Mouse (Mus musculus): ENCODE results near the gene Mfap4.

Gene Mfap4

DNA sequence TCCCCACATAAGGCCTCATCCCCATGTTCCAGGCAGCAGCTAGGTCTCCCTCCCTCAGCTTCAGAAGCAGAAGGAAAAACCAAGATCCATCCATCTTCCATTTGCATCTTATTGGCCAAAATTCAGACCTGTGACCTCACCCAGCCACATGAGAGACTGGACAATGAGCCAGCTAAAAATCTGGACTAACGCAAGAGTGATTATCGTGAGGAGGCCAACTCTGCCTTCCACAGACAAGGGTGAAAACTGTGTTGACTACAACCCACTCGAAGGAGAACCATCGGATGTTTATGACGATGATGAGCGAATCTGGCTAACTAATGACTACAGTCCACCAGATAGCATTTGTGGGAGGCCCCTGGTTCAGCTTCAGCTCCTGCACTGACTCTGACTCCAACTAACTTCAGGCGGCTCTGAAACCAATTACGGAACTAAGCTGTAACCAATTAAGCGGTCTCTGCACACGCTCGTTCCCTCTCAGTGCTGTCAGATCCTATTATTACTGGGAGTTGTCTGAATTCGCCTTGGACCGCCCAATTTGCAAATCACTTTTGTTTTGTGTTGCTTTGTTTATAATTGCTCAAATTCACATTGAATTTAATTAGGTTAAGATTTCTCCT, 1.9 kb upstream of the Mfap4 start:
- DNase-seq (ENCODE audit: low spot score), result no peak

- no peak for DNase-seq (ENCODE audit: low spot score)
Observed at GRCm38 (mm10) chr11:61484256-61484612, 997 bp upstream of the Mfap4 start.

DNA sequence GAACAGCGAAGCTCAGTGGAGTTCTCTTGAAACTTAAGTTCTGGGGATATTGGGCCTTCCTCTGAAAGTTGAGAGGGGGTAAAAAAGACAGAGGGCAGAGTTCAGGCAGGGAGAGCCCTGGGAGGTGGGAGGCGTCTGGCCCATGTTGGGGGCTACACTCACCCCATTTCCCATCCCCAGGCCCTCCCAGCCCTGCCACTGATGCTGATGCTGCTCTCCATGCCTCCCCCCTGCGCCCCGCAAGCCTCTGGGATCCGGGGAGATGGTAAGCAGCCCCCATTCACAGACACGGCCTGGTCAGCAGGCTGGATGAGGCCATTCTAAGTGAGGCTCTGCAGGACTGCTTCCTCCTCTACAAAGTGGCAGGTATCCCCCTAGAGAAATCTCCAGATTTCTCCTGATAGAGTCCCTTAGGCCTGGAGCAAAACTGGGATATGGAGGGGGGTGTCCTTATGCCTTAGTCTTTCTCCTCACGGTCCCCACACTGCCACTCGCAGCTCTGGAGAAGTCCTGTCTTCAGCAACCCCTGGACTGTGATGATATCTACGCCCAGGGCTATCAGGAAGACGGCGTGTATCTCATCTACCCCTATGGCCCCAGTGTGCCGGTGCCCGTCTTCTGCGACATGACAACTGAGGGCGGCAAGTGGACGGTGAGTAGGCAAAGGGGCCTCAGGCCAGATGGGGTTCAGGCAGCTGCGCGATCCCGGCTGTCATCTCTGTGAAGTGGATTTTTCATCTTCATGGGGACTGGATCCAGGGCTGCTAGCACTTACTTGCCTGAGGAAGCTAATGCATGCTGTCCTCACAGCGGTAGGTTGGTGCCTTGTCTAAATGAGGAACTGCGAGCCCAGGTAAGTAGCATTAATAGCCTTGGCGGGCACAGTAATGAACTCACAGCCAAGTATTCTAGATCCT, 568 bp downstream of the Mfap4 start:
- DNase-seq (ENCODE audit: low spot score), result no peak

DNA sequence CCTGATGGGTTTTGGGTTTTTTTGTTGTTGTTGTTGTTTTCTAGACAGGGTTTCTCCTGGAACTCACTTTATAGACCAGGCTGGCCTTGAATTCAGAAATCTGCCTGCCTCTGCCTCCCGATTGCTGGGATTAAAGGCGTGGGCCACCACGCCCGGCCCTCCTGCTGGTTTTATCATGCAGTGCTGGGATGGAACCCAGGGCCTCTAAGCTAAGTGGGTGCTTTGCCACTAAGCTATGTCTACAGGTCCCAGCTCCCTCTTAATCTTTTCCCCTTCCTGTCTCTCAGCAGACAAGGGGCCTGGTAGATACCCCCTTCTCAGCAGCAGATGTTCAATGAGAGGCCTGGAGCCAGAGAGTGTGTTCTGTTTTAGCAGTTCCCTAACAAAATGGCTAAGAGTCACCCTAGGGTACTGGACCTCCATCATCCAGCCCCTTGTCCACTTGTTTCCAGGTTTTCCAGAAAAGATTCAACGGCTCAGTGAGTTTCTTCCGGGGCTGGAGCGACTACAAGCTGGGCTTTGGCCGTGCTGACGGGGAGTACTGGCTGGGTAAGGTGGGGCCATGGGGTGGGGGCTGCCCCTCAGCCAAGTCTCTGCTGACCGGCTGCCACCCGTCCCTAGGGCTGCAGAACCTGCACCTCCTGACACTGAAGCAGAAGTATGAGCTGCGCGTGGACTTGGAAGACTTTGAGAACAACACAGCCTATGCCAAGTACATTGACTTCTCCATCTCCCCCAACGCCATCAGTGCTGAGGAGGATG, 1.4 kb downstream of the Mfap4 start:
- DNase-seq (ENCODE audit: low spot score), result no peak

DNA sequence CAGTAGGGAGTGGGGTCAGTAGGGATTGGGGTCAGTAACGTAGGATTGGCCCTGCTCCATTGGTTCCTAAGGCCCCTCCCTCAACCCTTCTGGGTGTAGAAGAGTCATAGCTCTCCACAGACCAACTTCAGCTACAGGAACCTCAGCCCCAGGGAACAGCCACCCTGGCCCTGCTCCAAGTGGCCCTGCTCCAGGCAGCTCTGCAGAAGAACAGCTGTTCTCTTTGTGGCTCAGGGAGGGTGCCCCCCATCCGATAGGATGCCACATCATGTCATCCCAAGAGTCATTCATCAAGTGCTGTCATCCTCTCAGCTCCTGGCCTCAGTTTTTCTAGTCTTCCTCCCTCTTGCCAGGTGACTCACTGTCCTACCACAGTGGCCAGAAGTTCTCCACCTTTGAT, 2.2 kb downstream of the Mfap4 start:
- peak; percentile 38 for DNase-seq (ENCODE audit: low spot score)

DNA sequence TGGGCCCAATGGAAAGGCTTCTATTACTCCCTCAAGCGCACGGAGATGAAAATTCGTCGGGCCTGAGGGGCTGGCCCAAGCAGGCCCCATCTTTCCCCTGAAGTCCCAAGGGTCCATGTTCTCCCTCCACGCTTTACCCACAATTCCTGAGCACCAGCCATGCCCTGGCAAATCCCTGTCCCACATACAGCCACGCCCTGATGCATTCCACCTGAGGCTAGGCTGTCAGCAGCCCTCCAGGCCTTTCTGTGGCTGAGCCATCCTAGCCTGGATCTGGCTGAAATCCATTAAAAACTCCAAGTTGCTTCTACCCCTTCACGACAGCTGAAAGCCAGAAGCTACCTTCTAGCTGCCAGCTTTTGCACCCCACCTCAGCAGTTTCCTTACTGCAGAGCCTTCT, 2.7 kb downstream of the Mfap4 start:
- no peak for DNase-seq (ENCODE audit: low spot score)

- no peak for DNase-seq (ENCODE audit: low spot score)
Observed at GRCm38 (mm10) chr11:61489085-61489484, 3.9 kb downstream of the Mfap4 start.

DNA sequence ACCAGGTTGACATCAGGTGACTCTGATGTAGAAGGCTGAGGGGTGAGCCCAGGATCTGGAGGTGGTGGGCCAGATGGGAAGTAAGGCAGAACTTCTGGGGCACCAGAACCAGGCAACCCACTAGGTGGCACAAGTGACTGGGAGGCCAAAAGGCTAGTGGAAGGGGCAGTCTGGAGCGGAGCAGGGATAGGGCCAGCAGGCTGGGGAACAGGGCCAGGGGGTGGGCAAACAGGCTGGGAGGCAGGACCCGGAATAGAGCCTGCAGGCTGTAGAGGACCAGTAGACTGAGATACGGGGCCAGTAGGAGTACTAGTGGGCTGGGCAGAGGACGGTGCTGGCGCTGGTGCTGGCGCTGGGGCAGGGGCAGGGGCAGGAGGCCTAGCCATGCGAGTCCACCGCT, 4.6 kb downstream of the Mfap4 start:
- no peak for DNase-seq (ENCODE audit: low spot score)

DNA sequence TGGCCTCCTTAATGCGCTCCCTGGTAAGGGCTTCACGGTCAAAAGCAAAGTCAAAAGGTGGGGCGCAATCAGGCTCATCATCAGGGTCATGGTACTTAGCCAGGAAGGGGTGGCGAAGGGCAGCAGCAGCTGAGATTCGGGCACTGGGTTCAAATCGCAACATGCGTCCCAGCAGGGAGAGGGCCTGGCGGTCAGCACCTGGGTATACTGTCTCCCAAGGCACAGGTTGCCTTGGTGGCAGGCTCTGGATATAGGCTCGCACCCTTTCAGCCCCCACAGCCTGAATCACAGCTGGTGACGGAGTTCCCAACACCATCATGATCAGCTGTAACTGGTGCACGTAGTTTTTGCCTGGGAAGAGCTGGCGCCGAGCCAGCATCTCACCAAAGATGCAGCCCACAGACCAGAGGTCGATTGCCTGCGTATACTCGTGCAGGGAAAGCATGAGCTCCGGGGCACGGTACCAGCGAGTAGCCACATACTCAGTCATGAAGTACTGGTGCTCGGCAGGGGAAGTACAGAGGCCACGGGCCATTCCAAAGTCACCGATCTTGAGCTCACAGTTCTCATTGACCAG, 5.8 kb downstream of the Mfap4 start:
- no peak for DNase-seq (ENCODE audit: low spot score)

- no peak for DNase-seq (ENCODE audit: low spot score)
Observed at GRCm38 (mm10) chr11:61492749-61493401, 7.6 kb downstream of the Mfap4 start.

- DNase-seq (ENCODE audit: low spot score), result no peak
Observed at GRCm38 (mm10) chr11:61493525-61494128, 8.4 kb downstream of the Mfap4 start.

GRCm38 (mm10) chr11:61494129-61494997, 9.1 kb downstream of the Mfap4 start, which contains the start of gene Mapk7:
Gene Mapk7 (minus strand): TSS chr11:61494406.
- peak; percentile 97 for DNase-seq (ENCODE audit: low spot score)

- DNase-seq (ENCODE audit: low spot score), result no peak
Observed at GRCm38 (mm10) chr11:61495528-61495927, 10.3 kb downstream of the Mfap4 start.

- no peak for DNase-seq (ENCODE audit: low spot score)
Observed at GRCm38 (mm10) chr11:61497490-61497889, 12.3 kb downstream of the Mfap4 start.

DNA sequence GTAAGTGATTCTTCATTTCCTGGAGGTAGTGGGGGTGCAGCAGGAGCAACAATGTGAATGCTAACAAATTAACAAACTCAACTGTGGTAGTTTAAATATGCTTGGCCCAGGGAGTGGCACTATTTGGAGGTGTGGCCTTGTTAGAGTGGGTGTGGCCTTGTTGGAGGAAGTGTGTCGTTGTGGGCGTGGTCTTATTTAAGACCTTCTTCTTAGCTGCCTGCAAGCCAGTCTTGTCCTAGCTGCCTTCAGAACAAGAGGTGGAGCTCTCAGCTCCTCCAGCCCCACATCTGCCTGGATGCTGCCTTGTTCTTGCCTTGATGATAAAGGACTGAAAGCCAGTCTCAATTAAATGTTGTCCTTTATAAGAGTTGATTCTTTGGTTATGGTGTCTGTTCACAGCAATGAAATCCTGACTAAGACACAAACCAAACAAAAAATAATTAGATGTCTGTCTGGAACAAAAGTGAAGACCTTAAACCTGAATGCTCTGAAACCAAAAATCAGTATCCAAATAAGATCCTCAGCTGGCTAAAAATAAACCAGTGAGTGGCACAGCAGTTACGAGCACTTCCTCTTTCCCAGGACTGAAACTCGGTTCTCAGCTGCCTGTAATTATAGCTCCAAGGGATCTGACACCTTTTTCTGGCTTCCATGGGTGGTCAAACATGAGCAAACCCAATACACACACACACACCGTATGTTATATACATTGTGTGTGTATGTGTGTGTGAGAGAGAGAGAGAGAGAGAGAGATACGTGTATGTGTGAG, 13.7 kb downstream of the Mfap4 start:
- no peak for DNase-seq (ENCODE audit: low spot score)

- no peak for DNase-seq (ENCODE audit: low spot score)
Observed at GRCm38 (mm10) chr11:61503933-61504332, 18.7 kb downstream of the Mfap4 start.

DNA sequence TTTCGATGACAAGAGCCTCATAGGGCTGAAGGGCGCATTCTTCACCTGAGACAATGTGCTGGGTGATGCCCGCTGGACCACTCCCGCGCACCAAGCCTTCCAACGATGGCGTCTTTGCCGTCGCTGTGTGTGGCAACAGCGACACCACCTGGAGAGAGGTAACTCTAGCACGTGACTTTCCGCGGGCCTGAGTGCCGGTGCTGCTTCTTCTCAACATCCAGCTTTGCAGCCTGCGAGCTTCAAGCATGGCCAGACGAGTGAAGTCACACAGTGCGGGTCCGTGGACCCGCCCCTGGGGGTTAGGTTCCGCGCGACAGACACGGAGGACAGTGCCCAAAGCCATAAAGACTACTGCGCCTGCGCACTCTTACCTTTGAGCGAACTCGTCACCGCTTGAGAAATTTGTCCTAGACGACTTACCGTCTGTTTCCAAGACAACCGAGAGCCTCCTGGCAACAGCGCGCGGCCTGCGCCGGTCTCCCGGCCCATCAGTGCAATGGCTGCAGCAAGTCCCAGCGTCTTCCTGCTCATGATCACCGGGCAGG, 19.6 kb downstream of the Mfap4 start, which contains the start of gene B9d1:
Gene B9d1, plus strand, starts transcription at position 432 of the 545 bp plus-strand sequence.
- DNase-seq (ENCODE audit: low spot score), result peak; percentile 90

GRCm38 (mm10) chr11:61514953-61515352, 29.7 kb downstream of the Mfap4 start:
- DNase-seq (ENCODE audit: low spot score), result no peak

DNA sequence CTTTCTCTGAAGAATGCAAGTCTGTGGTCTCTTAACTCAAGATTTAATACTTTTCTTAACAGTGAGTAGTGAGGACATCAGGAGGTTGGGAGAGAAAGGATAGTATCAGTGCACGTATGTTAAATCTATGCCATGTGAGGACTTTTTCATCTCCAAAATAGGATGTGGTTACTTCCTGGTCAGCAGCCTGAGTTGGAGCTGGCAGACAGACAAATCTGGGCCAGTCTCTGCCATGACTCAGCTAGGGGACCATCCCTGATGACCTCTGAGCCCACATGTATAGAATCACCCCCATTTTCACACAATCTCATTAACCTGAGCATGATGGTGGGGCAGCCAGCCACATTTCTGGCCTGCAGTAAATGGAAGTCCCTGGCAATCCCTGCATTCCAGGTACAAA, 32.7 kb downstream of the Mfap4 start:
- no peak for DNase-seq (ENCODE audit: low spot score)

Measured in ovary, adult 18-20 months (tissue).